20 mouse cellular contexts compared by ENCODE assay signal in genomic region chr4:97346799-97347198, GRCm38 (mm10).
A peak's percentile ranks its signal among the peaks of the same experiment; 100 is the strongest.
DNase-seq lines count a peak whose midpoint lies in the region; ATAC-seq and TF ChIP-seq lines count a peak whose summit lies in the region.
"Had no signal": no experiment of that assay in that cellular context is flagged by ENCODE, and none has a peak within 500 bp of the region (broad histone marks: within the 10 kb centered on the region; RNA-seq: fewer than 3 reads in every experiment).

No protein-coding gene starts in this region.

- no peak overlapping the region for H3K4me3 ChIP-seq in midbrain, postnatal 0 days (ENCODE audit: low read depth, low read length)
- no peak overlapping the region for H3K4me3 ChIP-seq in midbrain, embryonic 13.5 days (replicated peaks)
- H3K4me3 ChIP-seq in liver, embryonic 11.5 days (ENCODE audit: low read depth, low read length) = no peak overlapping the region
- H3K4me3 ChIP-seq: embryonic facial prominence, embryonic 15.5 days; heart, embryonic 12.5 days; hindbrain, embryonic 15.5 days; neural tube, embryonic 12.5 days had no signal

- no peaks in the 10 kb centered on the region for H3K9me3 ChIP-seq in midbrain, postnatal 0 days (ENCODE audit: low read length)
- H3K9me3 ChIP-seq in midbrain, embryonic 13.5 days = no peaks in the 10 kb centered on the region
- no peaks in the 10 kb centered on the region for H3K9me3 ChIP-seq in liver, embryonic 11.5 days (ENCODE audit: control insufficient read depth, low read length)
- H3K9me3 ChIP-seq: embryonic facial prominence, embryonic 15.5 days; heart, embryonic 12.5 days; hindbrain, embryonic 15.5 days; neural tube, embryonic 12.5 days had no signal

- no peaks in the 10 kb centered on the region for H3K36me3 ChIP-seq in midbrain, postnatal 0 days (ENCODE audit: insufficient read depth, low read length)
- no peaks in the 10 kb centered on the region for H3K36me3 ChIP-seq in midbrain, embryonic 13.5 days
- H3K36me3 ChIP-seq in liver, embryonic 11.5 days (ENCODE audit: control insufficient read depth, insufficient read depth, low read length) = no peaks in the 10 kb centered on the region
- H3K36me3 ChIP-seq: embryonic facial prominence, embryonic 15.5 days; heart, embryonic 12.5 days; hindbrain, embryonic 15.5 days; neural tube, embryonic 12.5 days had no signal

- 56% methylated on average over 3 of the region's 3 CpGs for WGBS in midbrain, postnatal 0 days
- 72% methylated on average over 3 of the region's 3 CpGs for WGBS in midbrain, embryonic 13.5 days
- WGBS in liver, embryonic 11.5 days = 56% methylated on average over 3 of the region's 3 CpGs

- H3K4me1 ChIP-seq in midbrain, postnatal 0 days (ENCODE audit: insufficient read depth, low read length) = no peaks in the 10 kb centered on the region
- H3K4me1 ChIP-seq in midbrain, embryonic 13.5 days (replicated peaks) = no peaks in the 10 kb centered on the region
- no peaks in the 10 kb centered on the region for H3K4me1 ChIP-seq in liver, embryonic 11.5 days (replicated peaks; ENCODE audit: control insufficient read depth, insufficient read depth, low read length)
- H3K4me1 ChIP-seq: embryonic facial prominence, embryonic 15.5 days; heart, embryonic 12.5 days; hindbrain, embryonic 15.5 days; neural tube, embryonic 12.5 days had no signal

- H3K27ac ChIP-seq in midbrain, postnatal 0 days (ENCODE audit: low read depth, low read length) = no peak overlapping the region
- H3K27ac ChIP-seq in midbrain, embryonic 13.5 days = no peak overlapping the region
- no peak overlapping the region for H3K27ac ChIP-seq in liver, embryonic 11.5 days (ENCODE audit: low read depth, low read length)
- H3K27ac ChIP-seq: embryonic facial prominence, embryonic 15.5 days; hindbrain, embryonic 15.5 days; neural tube, embryonic 12.5 days; stomach, postnatal 0 days had no signal

- H3K4me2 ChIP-seq in midbrain, postnatal 0 days (ENCODE audit: low read depth, low read length, poor library complexity, severe bottlenecking) = no peak overlapping the region
- no peak overlapping the region for H3K4me2 ChIP-seq in midbrain, embryonic 13.5 days (replicated peaks)
- no peak overlapping the region for H3K4me2 ChIP-seq in liver, embryonic 11.5 days
- H3K4me2 ChIP-seq: embryonic facial prominence, embryonic 15.5 days; heart, embryonic 12.5 days; hindbrain, embryonic 15.5 days; neural tube, embryonic 12.5 days had no signal

- peak; percentile 3 for DNase-seq in gastrocnemius, postnatal 10 days
- DNase-seq in gastrocnemius, adult 18-20 months (ENCODE audit: low spot score) = no peak
- DNase-seq in midbrain, postnatal 0 days (ENCODE audit: low spot score) = peak; percentile 9
- DNase-seq in brain, adult 2 months (ENCODE audit: low read depth, low spot score) = peak; percentile 50
- DNase-seq in retina, postnatal 7 days (ENCODE audit: low read depth, low spot score) = peak; percentile 5
- no peak for DNase-seq in liver, embryonic 11.5 days (ENCODE audit: low spot score)
- DNase-seq: adrenal gland, postnatal 14 days; cerebellum, adult 11-12 months; cerebellum, postnatal 36 days; forebrain, postnatal 0 days; heart, adult 11 months; heart, postnatal 14 days; lung, adult 18-20 months had no signal

- ATAC-seq in midbrain, postnatal 0 days (ENCODE audit: low FRiP score) = no peak
- ATAC-seq in midbrain, embryonic 13.5 days = no peak
- ATAC-seq in liver, embryonic 11.5 days (replicated peaks; ENCODE audit: low FRiP score) = no peak
- ATAC-seq: forebrain, postnatal 0 days; intestine, postnatal 0 days had no signal

- H3K9ac ChIP-seq in midbrain, postnatal 0 days (replicated peaks; ENCODE audit: low read length, poor library complexity, severe bottlenecking) = no peak overlapping the region
- H3K9ac ChIP-seq in midbrain, embryonic 13.5 days (replicated peaks) = no peak overlapping the region
- no peak overlapping the region for H3K9ac ChIP-seq in liver, embryonic 11.5 days (ENCODE audit: low read depth, low read length)
- H3K9ac ChIP-seq: embryonic facial prominence, embryonic 15.5 days; forebrain, postnatal 0 days; heart, embryonic 12.5 days; hindbrain, embryonic 15.5 days; neural tube, embryonic 12.5 days had no signal

- no peaks in the 10 kb centered on the region for H3K27me3 ChIP-seq in midbrain, postnatal 0 days (ENCODE audit: insufficient read depth, low read length)
- H3K27me3 ChIP-seq in midbrain, embryonic 13.5 days = no peaks in the 10 kb centered on the region
- H3K27me3 ChIP-seq in liver, embryonic 11.5 days (replicated peaks; ENCODE audit: control insufficient read depth, insufficient read depth, low read length) = no peaks in the 10 kb centered on the region
- H3K27me3 ChIP-seq: embryonic facial prominence, embryonic 15.5 days; heart, embryonic 12.5 days; hindbrain, embryonic 15.5 days; neural tube, embryonic 12.5 days had no signal

- TF ChIP-seq CTCF in midbrain, postnatal 0 days (IDR thresholded peaks at IDR 0.05) = no peak

Comparison
In these comparisons a context has a peak if more than half of its experiments do, and no peak if none do; other contexts are left out.
1. DNase-seq: peak in gastrocnemius, postnatal 10 days (single experiment), midbrain, postnatal 0 days (single experiment), brain, adult 2 months (single experiment) and retina, postnatal 7 days (single experiment); none in gastrocnemius, adult 18-20 months (single experiment) and liver, embryonic 11.5 days (single experiment).